16 mouse cellular contexts compared by ENCODE assay signal in the genomic region with DNA sequence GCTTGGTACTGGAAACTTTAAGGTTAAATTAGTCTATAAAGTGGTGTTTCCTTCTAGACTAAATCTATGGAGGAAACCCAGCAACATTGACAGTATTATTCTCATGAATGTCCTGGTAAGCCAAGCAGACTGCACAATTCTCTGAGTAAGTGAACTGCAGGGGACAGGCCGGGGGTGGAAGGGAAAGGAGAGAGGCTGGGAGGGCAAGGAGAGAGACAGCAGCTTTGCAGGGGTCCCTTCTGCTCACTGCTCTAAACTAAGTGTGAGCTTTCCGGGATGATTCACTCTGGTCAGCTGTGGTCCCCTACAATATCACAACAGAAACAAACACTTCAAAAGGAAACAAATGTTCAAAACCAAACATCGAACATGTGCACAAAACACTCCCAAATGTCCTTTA.
DNase-seq lines count a peak whose midpoint lies in the region; ATAC-seq and TF ChIP-seq lines count a peak whose summit lies in the region.
"Had no signal": no experiment of that assay in that cellular context is flagged by ENCODE, and none has a peak within 500 bp of the region (broad histone marks: within the 10 kb centered on the region; RNA-seq: fewer than 3 reads in every experiment).

No protein-coding gene starts in this region.

- ATAC-seq in heart, embryonic 12.5 days (ENCODE audit: insufficient number of reproducible peaks, low FRiP score) = no peak
- no peak for ATAC-seq in neural tube, embryonic 11.5 days (ENCODE audit: insufficient read depth, low FRiP score, low TSS enrichment)
- no peak for ATAC-seq in neural tube, embryonic 15.5 days (ENCODE audit: low FRiP score)
- ATAC-seq in liver, embryonic 11.5 days (replicated peaks; ENCODE audit: low FRiP score) = no peak
- ATAC-seq: CD4-positive, CD25-positive, alpha-beta regulatory T cell, adult 4 months; inflammation-experienced regulatory T-cells, adult 6 months had no signal

- no peak for TF ChIP-seq CTCF in heart, adult 2 months (IDR thresholded peaks at IDR 0.05)

- peak overlapping the region; percentile 26 for H3K4me3 ChIP-seq in heart, embryonic 12.5 days
- H3K4me3 ChIP-seq in heart, adult 2 months = no peak overlapping the region
- H3K4me3 ChIP-seq in neural tube, embryonic 11.5 days (ENCODE audit: low read depth, low read length) = no peak overlapping the region
- no peak overlapping the region for H3K4me3 ChIP-seq in neural tube, embryonic 15.5 days (replicated peaks)
- H3K4me3 ChIP-seq in liver, embryonic 11.5 days (ENCODE audit: low read depth, low read length) = peak overlapping the region; percentile 43
- H3K4me3 ChIP-seq: embryonic facial prominence, embryonic 12.5 days; forebrain, embryonic 10.5 days; limb, embryonic 15.5 days had no signal

- H3K36me3 ChIP-seq in heart, embryonic 12.5 days = no peaks in the 10 kb centered on the region
- no peaks in the 10 kb centered on the region for H3K36me3 ChIP-seq in heart, adult 2 months (ENCODE audit: control insufficient read depth, insufficient read depth, low read length)
- H3K36me3 ChIP-seq in neural tube, embryonic 11.5 days (ENCODE audit: control insufficient read depth, insufficient read depth, low read length) = no peaks in the 10 kb centered on the region
- no peaks in the 10 kb centered on the region for H3K36me3 ChIP-seq in neural tube, embryonic 15.5 days
- no peaks in the 10 kb centered on the region for H3K36me3 ChIP-seq in liver, embryonic 11.5 days (ENCODE audit: control insufficient read depth, insufficient read depth, low read length)
- H3K36me3 ChIP-seq: embryonic facial prominence, embryonic 12.5 days; forebrain, embryonic 10.5 days; limb, embryonic 15.5 days had no signal

- no peak for DNase-seq in heart, adult 2 months
- no peak for DNase-seq in neural tube, embryonic 11.5 days (ENCODE audit: low spot score)
- DNase-seq in liver, embryonic 11.5 days (ENCODE audit: low spot score) = no peak
- DNase-seq in thymus, postnatal 10 days (ENCODE audit: low spot score in 2 of 2) = no peak
- no peak for DNase-seq in right cerebral cortex, adult 18-20 months
- DNase-seq: adrenal gland, postnatal 10 days; kidney, postnatal 10 days; midbrain, embryonic 14.5 days; thymus, adult 18-20 months had no signal

- peak overlapping the region; percentile 60 for H3K27ac ChIP-seq in heart, embryonic 12.5 days (ENCODE audit: poor library complexity, severe bottlenecking)
- no peak overlapping the region for H3K27ac ChIP-seq in heart, adult 2 months
- H3K27ac ChIP-seq in neural tube, embryonic 11.5 days (ENCODE audit: low read depth, low read length) = peak overlapping the region; percentile 46; the same call in 1 of the 2 replicates
- no peak overlapping the region for H3K27ac ChIP-seq in neural tube, embryonic 15.5 days (replicated peaks)
- H3K27ac ChIP-seq in liver, embryonic 11.5 days (ENCODE audit: low read depth, low read length) = peak overlapping the region; percentile 2; the same call in 1 of the 2 replicates
- H3K27ac ChIP-seq: embryonic facial prominence, embryonic 12.5 days; forebrain, embryonic 10.5 days; limb, embryonic 15.5 days had no signal

- peaks cover 29% of the 10 kb centered on the region for H3K4me1 ChIP-seq in heart, embryonic 12.5 days (replicated peaks)
- no peaks in the 10 kb centered on the region; the same call in 1 of the 2 replicates for H3K4me1 ChIP-seq in heart, adult 2 months (ENCODE audit: control insufficient read depth, insufficient read depth, low read length)
- peaks cover 44% of the 10 kb centered on the region for H3K4me1 ChIP-seq in neural tube, embryonic 11.5 days (ENCODE audit: control insufficient read depth, insufficient read depth, low read length)
- peaks cover 15% of the 10 kb centered on the region; the same call in 1 of the 2 replicates for H3K4me1 ChIP-seq in neural tube, embryonic 15.5 days
- peaks cover 28% of the 10 kb centered on the region for H3K4me1 ChIP-seq in liver, embryonic 11.5 days (replicated peaks; ENCODE audit: control insufficient read depth, insufficient read depth, low read length)

- peak overlapping the region; percentile 49 for H3K4me2 ChIP-seq in heart, embryonic 12.5 days
- no peak overlapping the region for H3K4me2 ChIP-seq in neural tube, embryonic 11.5 days (ENCODE audit: low read depth)
- no peak overlapping the region for H3K4me2 ChIP-seq in neural tube, embryonic 15.5 days
- peak overlapping the region; percentile 59 for H3K4me2 ChIP-seq in liver, embryonic 11.5 days
- H3K4me2 ChIP-seq: embryonic facial prominence, embryonic 12.5 days; limb, embryonic 15.5 days had no signal

- TF ChIP-seq EP300 in heart, adult 2 months (IDR thresholded peaks at IDR 0.05; ENCODE audit: insufficient read depth, low read depth, low read length) = no peak

- peak overlapping the region; percentile 56; the same call in 1 of the 2 replicates for H3K9ac ChIP-seq in heart, embryonic 12.5 days
- H3K9ac ChIP-seq in heart, adult 2 months (ENCODE audit: low read depth, low read length) = no peak overlapping the region
- H3K9ac ChIP-seq in neural tube, embryonic 11.5 days (ENCODE audit: low read length) = no peak overlapping the region
- H3K9ac ChIP-seq in neural tube, embryonic 15.5 days (replicated peaks) = no peak overlapping the region
- H3K9ac ChIP-seq in liver, embryonic 11.5 days (ENCODE audit: low read depth, low read length) = peak overlapping the region; percentile 64
- H3K9ac ChIP-seq: embryonic facial prominence, embryonic 12.5 days; limb, embryonic 15.5 days had no signal

- no peaks in the 10 kb centered on the region for H3K9me3 ChIP-seq in heart, embryonic 12.5 days (replicated peaks)
- no peaks in the 10 kb centered on the region for H3K9me3 ChIP-seq in neural tube, embryonic 11.5 days (ENCODE audit: control insufficient read depth, low read length)
- no peaks in the 10 kb centered on the region for H3K9me3 ChIP-seq in neural tube, embryonic 15.5 days (replicated peaks)
- no peaks in the 10 kb centered on the region for H3K9me3 ChIP-seq in liver, embryonic 11.5 days (ENCODE audit: control insufficient read depth, low read length)
- H3K9me3 ChIP-seq: embryonic facial prominence, embryonic 12.5 days; forebrain, embryonic 10.5 days; limb, embryonic 15.5 days had no signal

- WGBS in heart, embryonic 12.5 days = 35% methylated on average over 3 of the region's 3 CpGs
- 74% methylated on average over 3 of the region's 3 CpGs for WGBS in heart, adult 2 months
- 17% methylated on average over 3 of the region's 3 CpGs for WGBS in neural tube, embryonic 11.5 days
- WGBS in neural tube, embryonic 15.5 days = 16% methylated on average over 3 of the region's 3 CpGs
- 57% methylated on average over 3 of the region's 3 CpGs for WGBS in liver, embryonic 11.5 days

- intact Hi-C loops in heart, adult 2 months (cut with DNase I) = no loop called here

- no peak for TF ChIP-seq POLR2A in heart, adult 2 months (IDR thresholded peaks at IDR 0.05; ENCODE audit: insufficient read depth, low read depth, low read length)

- H3K27me3 ChIP-seq in heart, embryonic 12.5 days (replicated peaks) = no peaks in the 10 kb centered on the region
- no peaks in the 10 kb centered on the region for H3K27me3 ChIP-seq in heart, adult 2 months (ENCODE audit: control insufficient read depth, insufficient read depth, low read length)
- no peaks in the 10 kb centered on the region for H3K27me3 ChIP-seq in neural tube, embryonic 11.5 days (ENCODE audit: control insufficient read depth, insufficient read depth, low read length)
- no peaks in the 10 kb centered on the region for H3K27me3 ChIP-seq in neural tube, embryonic 15.5 days (replicated peaks)
- H3K27me3 ChIP-seq in liver, embryonic 11.5 days (replicated peaks; ENCODE audit: control insufficient read depth, insufficient read depth, low read length) = no peaks in the 10 kb centered on the region
- H3K27me3 ChIP-seq: embryonic facial prominence, embryonic 12.5 days; limb, embryonic 15.5 days had no signal

- no peaks in the 10 kb centered on the region for H3K79me2 ChIP-seq in heart, adult 2 months (replicated peaks; ENCODE audit: control insufficient read depth, insufficient read depth, low read length)

Comparison
In these comparisons a context has a peak if more than half of its experiments do, and no peak if none do; other contexts are left out.
1. H3K27ac ChIP-seq: peak in heart, embryonic 12.5 days (single experiment), neural tube, embryonic 11.5 days (single experiment) and liver, embryonic 11.5 days (single experiment); none in heart, adult 2 months (single experiment) and neural tube, embryonic 15.5 days (single experiment).
2. H3K4me3 ChIP-seq: peak in heart, embryonic 12.5 days (single experiment) and liver, embryonic 11.5 days (single experiment); none in heart, adult 2 months (single experiment), neural tube, embryonic 11.5 days (single experiment) and neural tube, embryonic 15.5 days (single experiment).
3. H3K9ac ChIP-seq: peak in heart, embryonic 12.5 days (single experiment) and liver, embryonic 11.5 days (single experiment); none in heart, adult 2 months (single experiment), neural tube, embryonic 11.5 days (single experiment) and neural tube, embryonic 15.5 days (single experiment).
4. H3K4me2 ChIP-seq: peak in heart, embryonic 12.5 days (single experiment) and liver, embryonic 11.5 days (single experiment); none in neural tube, embryonic 11.5 days (single experiment) and neural tube, embryonic 15.5 days (single experiment).